Mouse (Mus musculus) liver, adult 2 months (tissue): ENCODE measurements at regions not wholly inside any gene's neighbourhood (a gene's known extent, or its start where the extent isn't known, plus 50 kb on each side); places are given as distances from the start of the nearest gene placed in this dataset.

Experiments used
- CTCF ChIP-seq: fragments of 200-500 bp; IDR thresholded peaks from 2 replicates; pipeline ENCODE4 v1.5.1; 2011; ENCODE audit warnings: low read depth, low read length, control low read depth
- POLR2A ChIP-seq: fragments of 200-500 bp; IDR thresholded peaks from 2 replicates; pipeline ENCODE4 v1.6.1; 2011; ENCODE audit warnings: low read length, control low read depth; ENCODE audit not compliant: insufficient read depth; ENCODE audit errors: extremely low read depth

- no peak for TF ChIP-seq POLR2A
- no peak for TF ChIP-seq CTCF
These were observed 509.6 kb downstream of the Adam6a start for GRCm38 (mm10) chr12:114053341-114053740.
